Mouse (Mus musculus) bone marrow macrophage, adult 2 months (primary cell): ENCODE data around the gene Usp45.

Experiments
- CTCF ChIP-seq: IDR thresholded peaks from 2 replicates; pipeline ENCODE4 v1.5.1; 2012; ENCODE audit warnings: low read depth, mild to moderate bottlenecking, low read length, moderate library complexity
- POLR2A ChIP-seq: IDR thresholded peaks from 2 replicates; pipeline ENCODE4 v1.6.1; 2012; ENCODE audit warnings: mild to moderate bottlenecking, low read depth, low read length, borderline replicate concordance

GRCm38 (mm10) chr4:21810608-21811007 lies 43.7 kb downstream of the Usp45 start:
- TF ChIP-seq CTCF (no peak), POLR2A (no peak)
